Mouse (Mus musculus): ENCODE results near the gene Dcbld1.
"Not testable (repeated sequence)": the region's sequence is repeated elsewhere in the genome, so short reads cannot be mapped to it uniquely, and the experiment has no call there.

Gene Dcbld1

GRCm38 (mm10) chr10:52258180-52258948, 24.9 kb downstream of the Dcbld1 start:
- in situ Hi-C loops (cut with MboI), result no loop called here

GRCm38 (mm10) chr10:52260209-52260608, 26.8 kb downstream of the Dcbld1 start:
- in situ Hi-C loops (cut with MboI), result no loop called here

- in situ Hi-C loops (cut with MboI), result no loop called here
Observed at GRCm38 (mm10) chr10:52264162-52264561, 30.7 kb downstream of the Dcbld1 start.

GRCm38 (mm10) chr10:52268879-52269278, 35.5 kb downstream of the Dcbld1 start:
- in situ Hi-C loops (cut with MboI), result no loop called here

- in situ Hi-C loops (cut with MboI), result no loop called here
Observed at GRCm38 (mm10) chr10:52271385-52271784, 38.0 kb downstream of the Dcbld1 start.

- in situ Hi-C loops (cut with MboI), result no loop called here
Observed at GRCm38 (mm10) chr10:52273012-52273411, 39.6 kb downstream of the Dcbld1 start.

- in situ Hi-C loops (cut with MboI), result no loop called here
Observed at GRCm38 (mm10) chr10:52274001-52274909, 40.8 kb downstream of the Dcbld1 start.

- in situ Hi-C loops (cut with MboI), result no loop called here
Observed at GRCm38 (mm10) chr10:52274910-52275604, 41.6 kb downstream of the Dcbld1 start.

- in situ Hi-C loops (cut with MboI), result no loop called here
Observed at GRCm38 (mm10) chr10:52276579-52276978, 43.2 kb downstream of the Dcbld1 start.

GRCm38 (mm10) chr10:52277564-52277963, 44.1 kb downstream of the Dcbld1 start:
- in situ Hi-C loops (cut with MboI), result not testable (repeated sequence)

GRCm38 (mm10) chr10:52278011-52278434, 44.6 kb downstream of the Dcbld1 start:
- in situ Hi-C loops (cut with MboI), result no loop called here

GRCm38 (mm10) chr10:52278866-52279265, 45.4 kb downstream of the Dcbld1 start:
- in situ Hi-C loops (cut with MboI), result no loop called here

GRCm38 (mm10) chr10:52279876-52280275, 46.5 kb downstream of the Dcbld1 start:
- in situ Hi-C loops (cut with MboI), result no loop called here

GRCm38 (mm10) chr10:52280623-52281022, 47.2 kb downstream of the Dcbld1 start:
- in situ Hi-C loops (cut with MboI), result no loop called here

GRCm38 (mm10) chr10:52281337-52281736, 47.9 kb downstream of the Dcbld1 start:
- in situ Hi-C loops (cut with MboI), result no loop called here

GRCm38 (mm10) chr10:52284578-52284977, 51.2 kb downstream of the Dcbld1 start:
- in situ Hi-C loops (cut with MboI), result no loop called here

- in situ Hi-C loops (cut with MboI), result no loop called here
Observed at GRCm38 (mm10) chr10:52287852-52288533, 54.6 kb downstream of the Dcbld1 start.

- in situ Hi-C loops (cut with MboI), result no loop called here
Observed at GRCm38 (mm10) chr10:52289261-52289660, 55.8 kb downstream of the Dcbld1 start.

GRCm38 (mm10) chr10:52292391-52292790, 59.0 kb downstream of the Dcbld1 start:
- in situ Hi-C loops (cut with MboI), result not testable (repeated sequence)

GRCm38 (mm10) chr10:52293921-52294577, 60.6 kb downstream of the Dcbld1 start:
- in situ Hi-C loops (cut with MboI), result no loop called here

- in situ Hi-C loops (cut with MboI), result no loop called here
Observed at GRCm38 (mm10) chr10:52295934-52296333, 62.5 kb downstream of the Dcbld1 start.
